Mouse (Mus musculus): ENCODE measurements around the gene Ptbp1.

Gene Ptbp1

DNA sequence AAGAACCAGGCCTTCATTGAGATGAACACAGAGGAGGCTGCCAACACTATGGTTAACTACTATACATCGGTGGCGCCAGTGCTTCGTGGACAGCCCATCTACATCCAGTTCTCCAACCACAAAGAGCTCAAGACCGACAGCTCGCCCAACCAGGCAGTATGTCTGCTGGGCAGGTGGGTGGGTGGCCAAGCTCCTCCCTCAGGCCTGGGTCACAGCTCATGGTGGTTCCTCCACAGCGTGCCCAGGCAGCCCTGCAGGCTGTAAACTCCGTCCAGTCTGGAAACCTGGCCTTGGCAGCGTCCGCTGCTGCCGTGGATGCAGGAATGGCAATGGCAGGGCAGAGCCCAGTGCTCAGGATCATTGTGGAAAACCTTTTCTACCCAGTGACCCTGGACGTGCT lies 4.9 kb downstream of the Ptbp1 start:
- no peak for DNase-seq (ENCODE audit: low spot score)

DNA sequence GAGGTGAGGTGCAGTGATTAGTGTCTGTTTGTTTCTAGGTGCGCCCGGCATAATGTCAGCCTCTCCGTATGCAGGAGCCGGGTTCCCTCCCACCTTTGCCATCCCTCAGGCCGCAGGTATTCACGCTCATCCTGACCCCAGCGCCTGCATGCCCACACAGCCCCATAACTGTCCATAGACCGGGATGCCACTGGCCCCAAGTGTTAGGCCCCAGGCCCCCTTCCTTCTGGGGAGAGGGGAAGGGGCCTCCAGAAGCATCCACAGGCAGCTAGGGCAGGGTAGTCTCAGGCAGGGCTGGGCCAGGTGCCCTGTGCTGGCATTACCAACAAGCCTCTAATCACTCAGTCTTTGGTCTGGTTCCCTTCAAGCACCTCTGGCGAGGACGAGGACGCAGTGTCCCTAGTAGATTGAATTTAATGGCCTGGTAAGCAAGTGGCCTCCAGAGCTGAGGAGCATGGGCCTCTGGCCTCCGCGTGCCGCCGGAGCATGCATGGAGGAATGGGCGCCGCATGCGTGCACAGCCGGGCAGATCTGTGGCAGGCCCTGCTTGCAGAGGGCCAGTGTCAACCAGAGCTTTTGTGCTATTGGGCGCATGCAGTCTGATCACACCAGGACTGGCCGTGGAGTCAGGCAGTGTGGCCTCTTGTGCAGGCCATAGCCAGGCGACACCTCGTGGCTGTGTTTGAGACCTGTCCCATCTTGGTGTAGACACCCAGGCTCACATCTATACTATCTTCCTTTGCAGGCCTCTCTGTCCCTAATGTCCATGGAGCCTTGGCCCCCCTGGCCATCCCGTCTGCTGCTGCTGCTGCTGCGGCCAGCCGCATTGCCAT lies 6.1 kb downstream of the Ptbp1 start:
- DNase-seq (ENCODE audit: low spot score), result no peak

DNA sequence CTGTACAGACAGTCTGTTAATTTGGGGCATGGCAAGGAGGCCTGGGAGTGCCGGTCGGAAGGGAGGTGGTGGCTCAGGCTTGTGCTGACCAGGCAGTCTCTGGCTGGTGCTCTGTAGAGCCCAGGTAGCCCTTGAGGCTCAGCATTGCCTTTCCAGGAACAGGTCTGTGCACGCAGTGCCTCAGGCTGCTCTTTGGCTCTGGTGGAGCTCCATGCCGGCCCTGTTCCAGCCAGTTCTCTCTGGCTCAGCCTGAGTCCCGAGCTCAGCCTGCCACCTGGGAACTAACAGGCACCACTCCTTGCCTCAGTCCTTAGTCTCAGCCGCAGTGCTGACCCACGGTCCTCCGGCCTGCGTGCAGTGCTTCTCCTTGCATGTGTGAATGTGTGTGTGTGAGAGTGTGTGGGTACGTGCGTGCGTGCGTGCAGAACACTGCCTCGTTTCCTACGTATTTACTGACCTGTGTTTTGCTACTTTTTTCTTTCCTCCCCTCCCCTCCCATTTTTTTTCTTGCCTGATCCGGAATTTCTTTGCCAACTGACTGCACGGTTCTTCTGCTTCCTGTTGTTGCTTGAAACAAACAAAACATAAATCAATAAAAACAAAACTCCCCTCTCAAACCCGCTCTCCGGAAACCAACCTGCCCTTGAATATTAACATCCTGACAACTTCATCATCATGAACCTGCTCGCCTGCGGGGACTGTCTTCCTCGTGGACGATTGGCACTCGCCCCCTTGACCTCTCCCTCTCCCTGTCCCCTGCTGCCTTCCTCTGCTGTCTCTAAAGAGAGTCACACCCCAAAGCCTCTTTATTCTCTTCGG lies 7.2 kb downstream of the Ptbp1 start:
- no peak for DNase-seq (ENCODE audit: low spot score)

DNA sequence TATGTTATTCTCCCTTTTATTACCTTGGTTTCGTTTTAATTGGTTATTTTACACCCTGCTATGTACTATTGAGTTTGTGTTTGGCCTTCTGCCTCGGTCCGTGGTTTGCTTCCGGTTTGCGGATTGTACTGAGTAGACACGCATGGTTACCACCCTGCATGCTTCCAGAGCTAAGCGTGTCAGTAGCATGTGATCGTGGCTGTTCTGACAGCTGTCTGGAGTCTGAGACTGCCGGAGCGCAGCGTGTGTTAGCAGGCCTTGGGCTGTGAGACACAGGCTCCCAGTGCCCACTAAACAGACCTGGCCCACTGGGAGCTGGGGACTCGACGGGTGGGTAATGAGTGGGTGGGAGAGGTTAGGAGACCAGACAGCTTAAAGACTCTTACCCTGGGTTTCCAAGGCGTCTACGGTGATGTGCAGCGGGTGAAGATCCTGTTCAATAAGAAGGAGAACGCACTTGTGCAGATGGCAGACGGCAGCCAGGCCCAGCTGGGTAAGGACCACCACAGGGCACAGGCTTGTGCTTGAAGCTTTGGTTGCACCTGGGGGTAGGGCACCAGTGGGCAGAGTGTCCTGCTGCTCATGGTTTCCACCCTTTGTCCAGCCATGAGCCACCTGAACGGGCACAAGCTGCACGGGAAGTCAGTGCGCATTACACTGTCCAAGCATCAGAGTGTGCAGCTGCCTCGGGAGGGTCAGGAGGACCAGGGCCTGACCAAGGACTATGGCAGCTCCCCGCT lies 8.0 kb downstream of the Ptbp1 start:
- DNase-seq (ENCODE audit: low spot score), result no peak

DNA sequence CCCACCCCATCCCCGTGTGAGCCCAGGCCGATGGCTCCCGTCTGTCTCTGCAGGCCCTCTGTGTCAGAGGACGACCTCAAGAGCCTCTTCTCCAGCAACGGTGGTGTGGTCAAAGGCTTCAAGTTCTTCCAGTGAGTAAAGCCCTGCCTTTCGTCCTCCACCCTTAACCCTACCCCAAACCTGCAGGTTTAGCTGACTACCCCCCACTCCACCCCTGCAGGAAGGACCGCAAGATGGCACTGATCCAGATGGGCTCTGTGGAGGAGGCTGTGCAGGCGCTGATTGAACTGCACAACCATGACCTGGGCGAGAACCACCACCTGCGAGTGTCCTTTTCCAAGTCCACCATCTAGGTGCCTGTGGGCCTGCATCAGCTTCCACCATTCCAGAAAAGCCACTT lies 8.7 kb downstream of the Ptbp1 start:
- DNase-seq (ENCODE audit: low spot score), result no peak

DNA sequence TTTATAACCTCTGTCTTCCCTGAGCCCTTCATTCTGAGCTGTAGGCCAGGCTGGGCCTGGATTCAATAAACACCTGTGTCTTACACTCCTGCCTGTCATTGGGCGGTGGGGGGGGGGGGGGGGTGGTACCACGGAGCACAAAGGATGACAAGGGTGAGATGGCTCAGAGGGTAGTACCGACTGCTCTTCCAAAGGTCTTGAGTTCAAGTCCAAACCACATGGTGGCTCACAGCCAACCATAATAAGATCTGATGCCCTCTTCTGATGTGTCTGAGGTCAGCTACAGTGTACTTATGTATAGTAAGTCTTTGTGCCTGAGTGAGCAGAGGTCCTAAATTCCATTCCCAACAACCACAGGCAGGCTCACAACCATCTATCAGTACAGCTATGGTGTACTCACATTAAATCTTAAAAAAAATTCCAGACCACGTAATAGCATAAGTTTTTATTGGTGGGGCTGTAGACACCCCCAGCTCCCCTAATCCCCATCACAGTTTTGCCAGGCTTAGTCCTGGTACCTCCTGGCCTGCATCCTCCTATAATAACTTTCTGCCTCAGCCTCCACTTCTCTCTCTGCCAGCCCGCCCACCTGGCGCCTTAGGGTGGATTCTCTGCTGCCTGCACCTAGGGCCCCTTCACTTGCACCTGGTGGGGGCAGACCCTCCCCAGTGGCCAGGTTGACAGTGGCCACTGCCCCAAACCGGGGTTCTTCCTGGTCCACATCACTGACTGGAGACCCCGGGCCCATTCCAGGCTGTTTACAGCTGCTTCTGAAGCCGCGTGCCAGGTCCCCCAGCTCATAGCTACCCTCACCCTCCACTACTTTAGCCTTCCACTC lies 10.3 kb downstream of the Ptbp1 start:
- DNase-seq (ENCODE audit: low spot score), result peak; percentile 46

DNA sequence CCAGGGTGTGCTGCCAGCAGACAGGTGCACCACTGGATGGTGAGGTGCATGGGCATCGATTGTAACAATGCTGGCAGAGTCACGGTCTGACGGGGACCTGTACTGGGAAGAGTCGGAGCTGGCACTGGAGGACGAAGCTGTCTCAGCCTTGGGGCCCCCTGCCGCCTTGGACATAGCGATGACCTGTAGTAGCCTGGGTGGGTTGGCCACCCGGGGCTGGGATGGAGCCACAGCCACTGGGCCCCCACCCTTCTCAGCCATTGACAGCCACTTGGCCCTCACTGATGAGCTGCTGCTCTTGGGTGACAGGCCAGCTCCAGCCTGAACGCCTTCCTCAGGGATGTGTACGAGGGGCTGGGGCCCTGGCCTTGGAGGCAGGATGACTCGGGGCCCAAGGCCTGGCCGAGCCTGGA lies 11.0 kb downstream of the Ptbp1 start:
- DNase-seq (ENCODE audit: low spot score), result no peak

DNA sequence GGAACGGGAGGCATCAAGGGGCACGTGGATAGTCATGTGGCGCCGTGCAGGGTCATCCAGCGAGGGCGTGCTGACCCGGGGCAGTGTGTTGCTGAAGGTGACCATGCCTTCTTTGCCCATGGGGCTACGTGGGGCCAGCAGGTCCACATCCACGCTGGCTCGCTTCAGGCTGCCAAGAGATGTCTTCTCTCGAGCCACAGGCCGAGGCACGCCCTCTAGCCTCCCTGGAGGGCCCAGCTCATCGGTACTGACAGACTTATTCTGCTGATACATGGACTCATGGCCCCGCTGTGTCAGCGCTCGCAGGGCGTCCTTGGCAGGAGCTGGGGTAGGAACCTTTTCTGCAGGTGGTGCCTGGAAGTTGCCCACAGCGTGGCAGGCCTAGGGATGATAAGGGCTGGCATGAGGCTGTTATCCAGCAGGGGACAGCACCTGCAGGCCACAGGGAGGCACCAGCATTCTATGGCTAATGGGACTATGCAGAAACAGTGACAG lies 11.6 kb downstream of the Ptbp1 start:
- peak; percentile 45 for DNase-seq (ENCODE audit: low spot score)

DNA sequence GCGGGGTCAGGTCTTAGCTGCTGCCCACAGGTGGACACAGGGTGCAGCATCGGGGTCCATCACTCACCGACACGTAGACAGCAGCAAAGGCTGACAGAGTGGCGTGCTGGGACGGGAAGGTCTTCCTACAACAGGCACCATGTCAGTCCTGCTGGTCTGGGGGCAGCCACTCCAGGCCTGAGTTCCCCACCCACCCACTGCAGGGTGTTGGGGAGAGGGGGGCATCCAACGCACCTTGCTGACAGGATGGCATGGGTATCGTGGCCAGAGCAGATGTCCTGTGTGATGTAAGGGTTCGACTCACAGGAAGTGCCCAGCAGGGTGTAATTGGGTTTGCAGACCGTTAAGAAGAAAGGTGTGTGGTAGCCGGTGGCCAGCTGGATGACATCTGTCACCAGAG lies 12.4 kb downstream of the Ptbp1 start:
- no peak for DNase-seq (ENCODE audit: low spot score)

DNA sequence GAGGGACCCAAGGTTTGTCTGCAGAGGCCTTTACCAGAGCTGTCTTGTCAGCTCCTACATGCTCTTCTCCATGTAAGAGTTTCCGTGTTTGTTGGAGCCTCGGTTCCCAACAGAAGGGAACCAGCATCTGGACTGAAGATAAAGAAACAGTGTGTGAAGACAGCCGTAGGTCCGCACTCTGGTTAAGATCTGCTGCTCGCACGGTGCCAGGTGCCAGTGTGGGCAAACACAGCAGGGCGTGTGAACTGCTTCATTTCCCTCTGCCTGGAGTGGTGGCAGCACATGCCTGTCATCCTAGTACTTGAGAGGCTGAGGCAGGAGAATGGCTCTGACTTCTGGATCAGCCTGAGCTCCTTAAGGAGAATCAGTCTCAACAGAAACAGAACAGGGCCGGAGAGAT lies 17.6 kb downstream of the Ptbp1 start:
- no peak for DNase-seq (ENCODE audit: low spot score)

DNA sequence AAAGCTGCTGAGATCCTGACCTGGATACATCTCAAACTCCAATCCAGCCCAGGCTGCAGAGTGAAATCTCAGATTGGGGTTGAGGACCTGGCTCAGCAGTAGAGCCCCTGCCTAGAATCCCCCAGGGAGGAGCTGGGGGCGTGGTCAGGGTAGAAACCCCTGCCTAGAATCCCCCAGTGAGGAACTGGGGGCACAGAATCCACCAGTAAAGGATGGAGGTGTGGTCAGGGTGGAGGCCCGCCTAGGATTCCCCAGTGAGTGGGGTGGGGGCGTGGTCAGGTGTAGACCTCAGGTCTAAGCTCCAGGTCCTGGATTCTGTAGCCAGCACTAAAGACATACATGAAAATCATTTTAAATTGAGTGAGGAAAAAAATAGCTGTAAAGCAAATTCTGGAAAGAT lies 18.6 kb downstream of the Ptbp1 start:
- DNase-seq (ENCODE audit: low spot score), result no peak

DNA sequence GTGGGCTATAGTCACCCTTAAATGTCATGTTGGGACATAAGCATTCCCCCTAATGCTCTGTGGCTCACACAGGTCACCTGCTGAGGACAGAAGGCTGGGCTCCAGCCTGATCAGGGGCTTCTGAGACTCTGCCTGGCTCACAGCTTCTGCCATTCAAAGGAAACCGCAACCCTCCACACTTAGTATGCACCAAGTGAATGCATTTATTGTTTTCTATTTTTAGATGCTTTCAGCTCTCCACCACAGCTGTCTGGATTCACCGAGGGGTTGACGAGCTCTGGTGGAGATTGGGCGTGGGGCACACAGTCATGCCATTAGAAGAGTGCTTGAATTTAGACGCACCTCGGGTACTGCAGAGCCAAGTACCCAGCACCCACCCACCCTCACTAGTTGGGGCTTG lies 19.1 kb downstream of the Ptbp1 start:
- DNase-seq (ENCODE audit: low spot score), result no peak

DNA sequence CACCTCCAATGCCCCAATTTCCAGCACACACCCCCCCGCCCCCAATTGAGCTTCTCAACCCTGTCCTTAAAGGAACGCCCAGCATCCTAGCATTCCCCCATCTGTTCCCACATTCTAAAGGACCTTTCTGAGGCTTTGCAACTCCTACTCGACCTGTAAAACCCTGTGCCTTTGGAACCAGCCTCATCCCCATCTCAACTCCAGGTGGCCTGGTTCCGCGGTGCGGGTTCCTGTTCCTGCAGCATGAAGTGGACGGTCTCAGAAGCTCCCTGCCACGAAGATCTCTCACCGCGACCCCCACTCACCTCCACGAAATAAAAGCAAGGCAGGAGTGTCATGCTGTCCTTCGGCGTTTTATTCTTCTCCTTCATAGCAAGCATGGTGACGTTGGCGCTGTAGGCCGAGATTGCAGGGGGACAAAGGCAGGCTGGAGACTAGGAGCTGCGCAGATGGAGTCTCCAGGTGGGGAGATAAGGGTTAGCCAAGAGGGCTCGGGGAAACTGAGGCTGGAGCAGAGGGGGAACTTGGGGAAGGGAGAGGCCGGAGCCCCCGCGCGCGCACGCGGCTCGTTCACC lies 19.6 kb downstream of the Ptbp1 start:
- no peak for DNase-seq (ENCODE audit: low spot score)

DNA sequence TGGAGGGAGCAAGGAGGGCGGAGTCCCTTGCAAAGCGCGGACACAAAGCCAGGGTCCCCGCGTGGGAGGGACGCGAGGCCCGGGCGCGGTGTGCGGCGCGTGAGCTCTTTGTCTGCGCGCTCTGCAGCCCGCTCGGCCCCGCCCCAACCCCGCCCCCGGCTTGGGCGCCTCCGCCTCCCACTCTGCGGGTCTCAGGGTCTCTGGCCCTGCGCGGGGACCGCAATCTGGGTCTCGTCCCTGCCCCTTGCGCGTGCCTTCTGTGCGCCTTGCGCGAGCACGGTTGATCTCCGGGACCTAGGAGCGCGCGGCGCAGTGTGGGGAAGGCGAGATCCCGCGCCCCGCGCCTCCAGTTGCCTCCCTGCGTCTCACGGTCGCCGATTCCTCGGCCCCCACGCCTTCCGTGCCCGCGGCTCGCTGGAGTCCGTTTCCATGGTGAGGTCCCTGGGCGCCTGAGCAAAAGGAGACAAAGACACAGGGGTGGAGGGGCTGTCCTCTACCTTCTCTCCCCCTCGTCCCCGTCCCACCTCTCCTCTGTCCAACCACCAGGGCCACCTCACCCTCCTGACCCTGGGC lies 20.1 kb downstream of the Ptbp1 start, which contains the start of the genes Prtn3 and Plppr3:
TSS of gene Prtn3 (plus strand) at position 187 of the 573 bp plus-strand sequence.
TSS of gene Plppr3 (minus strand) at position 345 of the 573 bp plus-strand sequence.
- no peak for DNase-seq (ENCODE audit: low spot score)

DNA sequence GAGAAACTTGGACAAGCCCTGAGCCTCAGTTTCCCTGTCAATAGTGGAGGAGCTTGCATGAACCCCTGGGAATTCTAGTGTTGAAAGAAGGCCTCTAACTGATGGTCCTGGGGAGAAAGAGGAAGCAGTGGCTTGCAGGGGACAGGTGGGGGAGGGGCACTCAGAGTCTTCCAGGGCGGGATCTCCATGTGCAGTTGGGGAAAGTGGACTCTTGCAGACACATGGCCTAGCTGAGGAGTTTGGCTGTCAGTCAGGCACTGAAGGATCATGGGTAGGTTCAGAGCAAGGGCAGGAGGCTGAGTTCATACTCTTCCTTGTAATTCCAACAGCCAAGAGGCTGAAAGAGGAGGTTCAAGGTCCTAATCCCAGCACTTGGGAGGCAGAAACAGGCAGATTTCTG lies 22.9 kb downstream of the Ptbp1 start:
- DNase-seq (ENCODE audit: low spot score), result peak; percentile 76

DNA sequence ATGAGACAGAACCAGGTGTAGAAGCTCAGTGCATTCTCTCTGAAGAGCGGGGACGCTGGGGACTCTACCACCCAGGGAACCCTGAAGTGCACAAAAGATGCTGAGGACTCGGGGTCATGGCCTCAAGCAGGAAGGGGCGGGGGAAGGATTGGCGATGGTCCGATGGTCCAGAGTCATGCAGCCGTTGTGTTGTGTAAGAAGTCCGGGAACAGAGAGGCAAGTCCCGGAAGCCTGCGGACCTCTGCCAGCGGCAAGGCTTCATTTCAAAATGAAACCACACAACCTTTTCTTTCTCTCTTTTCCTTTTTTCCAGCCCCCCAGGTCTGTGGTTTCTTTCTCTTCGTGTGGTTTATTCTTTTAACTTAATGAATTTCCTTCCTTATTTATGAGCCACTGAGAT lies 23.5 kb downstream of the Ptbp1 start:
- peak; percentile 67 for DNase-seq (ENCODE audit: low spot score)

DNA sequence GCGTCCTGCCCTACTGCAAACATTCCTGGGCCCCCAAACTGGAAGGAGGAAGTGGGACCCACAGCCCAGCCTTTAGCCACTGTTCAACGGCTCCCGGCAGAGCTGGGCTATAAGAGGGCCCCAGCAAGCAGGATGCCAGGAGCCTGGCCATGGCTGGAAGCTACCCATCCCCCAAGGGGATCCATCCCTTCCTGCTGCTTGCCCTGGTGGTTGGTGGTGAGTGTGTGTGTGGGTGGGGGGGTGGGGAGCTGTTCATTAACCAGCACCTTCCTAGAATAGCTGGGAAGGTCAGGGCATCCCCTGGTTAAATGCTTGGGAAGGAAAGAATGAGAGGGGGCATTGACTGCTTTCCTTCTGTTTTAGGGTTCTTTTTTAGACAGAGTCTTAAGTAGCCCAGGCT lies 25.3 kb downstream of the Ptbp1 start:
- DNase-seq (ENCODE audit: low spot score), result no peak

DNA sequence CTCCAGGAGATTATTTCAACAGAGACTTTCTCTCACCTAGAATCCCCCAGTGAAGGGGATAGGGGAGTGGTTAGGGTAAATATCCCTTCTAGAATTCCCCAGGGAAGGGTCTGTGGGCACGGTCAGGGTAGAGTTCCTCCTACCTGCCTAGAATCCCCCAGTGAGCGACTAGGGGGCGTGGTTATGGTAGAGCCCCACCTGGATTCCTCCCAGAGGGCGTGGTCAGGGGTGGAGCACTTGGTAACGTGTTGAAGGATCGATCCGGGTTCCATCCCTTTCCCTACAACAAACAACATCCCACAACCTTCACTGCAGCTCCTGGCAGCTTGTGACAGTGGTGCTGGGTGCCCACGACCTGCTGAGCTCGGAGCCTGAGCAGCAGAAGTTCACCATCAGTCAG lies 26.5 kb downstream of the Ptbp1 start:
- no peak for DNase-seq (ENCODE audit: low spot score)

DNA sequence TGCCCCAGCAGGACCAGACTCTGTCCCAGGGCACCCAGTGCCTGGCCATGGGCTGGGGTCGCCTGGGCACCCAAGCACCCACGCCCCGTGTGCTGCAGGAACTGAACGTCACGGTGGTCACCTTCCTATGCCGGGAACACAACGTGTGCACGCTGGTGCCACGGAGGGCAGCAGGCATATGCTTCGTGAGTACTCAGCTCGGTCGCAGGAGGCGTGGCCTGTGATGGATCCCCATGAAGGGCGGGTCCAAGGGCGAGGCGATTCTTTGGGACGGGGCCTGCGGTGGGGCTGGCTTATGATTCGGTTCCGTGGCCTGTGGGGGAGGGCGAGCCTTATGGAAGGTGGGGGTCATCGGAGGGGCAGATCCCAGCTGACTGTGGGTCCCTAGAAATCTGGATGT lies 27.8 kb downstream of the Ptbp1 start:
- DNase-seq (ENCODE audit: low spot score), result no peak

DNA sequence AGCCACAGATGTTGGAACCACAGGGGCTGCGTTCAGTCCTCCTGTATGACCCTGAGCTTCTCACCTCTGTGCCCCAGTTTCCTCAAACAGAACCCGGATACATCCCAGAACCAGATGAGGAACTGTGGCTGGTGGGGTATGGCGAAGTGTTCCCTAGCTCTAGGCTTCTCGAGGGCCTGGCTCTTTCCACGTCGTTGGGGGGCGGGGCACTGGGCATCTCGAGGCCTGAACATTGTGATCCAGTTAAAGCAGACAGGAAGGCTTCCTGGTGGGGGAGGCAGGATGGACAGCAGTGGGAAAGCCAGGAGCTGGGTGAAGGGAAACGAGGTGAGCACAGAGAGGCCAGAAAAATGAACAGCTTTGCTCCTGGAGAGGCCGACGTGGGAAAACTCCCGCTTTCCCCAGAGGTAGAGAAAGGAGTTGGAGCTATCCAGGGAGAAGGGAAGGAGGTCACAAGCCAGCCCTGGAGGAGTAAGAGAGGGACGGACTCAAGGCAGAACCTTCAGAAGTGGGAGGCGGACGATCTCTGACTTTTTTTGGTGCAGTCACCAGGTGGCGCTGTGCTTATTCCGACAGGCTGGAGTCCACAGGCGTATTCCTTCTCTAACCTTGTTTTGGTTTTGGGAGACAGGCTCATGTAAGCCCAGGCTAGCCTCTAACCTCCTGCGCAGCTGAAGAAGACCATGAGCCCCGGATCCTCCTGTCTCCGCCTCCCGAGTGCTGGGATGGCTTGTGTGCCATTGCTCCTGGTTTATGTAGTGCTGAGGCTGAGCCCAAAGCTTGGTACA lies 29.3 kb downstream of the Ptbp1 start:
- peak; percentile 98 for DNase-seq (ENCODE audit: low spot score)
